Mouse (Mus musculus) megakaryocyte-erythroid progenitor cell, adult 5-6 weeks (primary cell): Measurements from ENCODE around the gene Adamts20. TPM values are rescaled to one million over a fixed set of nuclear protein-coding genes. Genes with fewer than 3 reads are reported as not detected.
"Not testable (repeated sequence)": the region's sequence is repeated elsewhere in the genome, so short reads cannot be mapped to it uniquely, and the experiment has no call there.

ENCODE experiments used
- ATAC-seq: replicated peaks from 2 replicates; pipeline ENCODE4 v1.8.0; 2016; ENCODE audit warnings: mild to moderate bottlenecking, inconsistent platforms; ENCODE audit not compliant: severe bottlenecking, poor library complexity, low FRiP score, low TSS enrichment
- total RNA-seq, 2 experiments: library from RNA; stranded (forward) in 1 of 2; stranded (reverse) in 1 of 2; fragments of 200-1000, 215-1000 nt in 1 of 2; fragments of >200 nt in 1 of 2; fragmentation: Nextera tagmentation in 1 of 2; gene quantifications; 2 replicates each; pipeline ENCODE4 v1.2.3; 2014 to 2017

The Adamts20 gene
- total RNA-seq, 2 experiments from 2014 or later: not detected

- ATAC-seq: not testable (repeated sequence)
These were observed 75.1 kb downstream of the Adamts20 start for GRCm38 (mm10) chr15:94390127-94390526.

- peak; percentile 84; the same call in 1 of the 2 replicates for ATAC-seq
These were observed 85.8 kb downstream of the Adamts20 start for GRCm38 (mm10) chr15:94379425-94379824.

- no peak for ATAC-seq
These were observed 92.7 kb downstream of the Adamts20 start for GRCm38 (mm10) chr15:94372548-94372947.

- ATAC-seq: no peak
These were observed 116.2 kb downstream of the Adamts20 start for GRCm38 (mm10) chr15:94349052-94349451.

GRCm38 (mm10) chr15:94344317-94344716 is 120.9 kb downstream of the Adamts20 start:
- ATAC-seq: no peak

GRCm38 (mm10) chr15:94342365-94342764 is 122.9 kb downstream of the Adamts20 start:
- peak; percentile 76 for ATAC-seq

- ATAC-seq: no peak
These were observed 126.2 kb downstream of the Adamts20 start for GRCm38 (mm10) chr15:94339011-94339410.

- ATAC-seq: no peak
These were observed 130.6 kb downstream of the Adamts20 start for GRCm38 (mm10) chr15:94334586-94334985.

GRCm38 (mm10) chr15:94326626-94327025 is 138.6 kb downstream of the Adamts20 start:
- no peak for ATAC-seq

GRCm38 (mm10) chr15:94325509-94326181 is 139.6 kb downstream of the Adamts20 start:
- ATAC-seq: no peak

GRCm38 (mm10) chr15:94316171-94316570 is 149.0 kb downstream of the Adamts20 start:
- ATAC-seq: no peak

- ATAC-seq: no peak
These were observed 155.5 kb downstream of the Adamts20 start for GRCm38 (mm10) chr15:94309689-94310088.

- ATAC-seq: no peak
These were observed 157.3 kb downstream of the Adamts20 start for GRCm38 (mm10) chr15:94307888-94308287.

- ATAC-seq: no peak
These were observed 162.1 kb downstream of the Adamts20 start for GRCm38 (mm10) chr15:94303151-94303550.

GRCm38 (mm10) chr15:94294084-94294483 is 171.1 kb downstream of the Adamts20 start:
- no peak for ATAC-seq

GRCm38 (mm10) chr15:94288015-94288414 is 177.2 kb downstream of the Adamts20 start:
- no peak for ATAC-seq

- no peak for ATAC-seq
These were observed 177.7 kb downstream of the Adamts20 start for GRCm38 (mm10) chr15:94287495-94287894.

- ATAC-seq: no peak
These were observed 188.8 kb downstream of the Adamts20 start for GRCm38 (mm10) chr15:94276418-94276817.

- ATAC-seq: peak; percentile 90
These were observed 199.6 kb downstream of the Adamts20 start for GRCm38 (mm10) chr15:94265630-94266029.

- ATAC-seq: no peak
These were observed 200.7 kb downstream of the Adamts20 start for GRCm38 (mm10) chr15:94264497-94264879.

GRCm38 (mm10) chr15:94263866-94264496 is 201.2 kb downstream of the Adamts20 start:
- ATAC-seq: no peak
